Mouse (Mus musculus) effector memory CD4-positive, alpha-beta T cell, adult 7 months (primary cell): Measurements from ENCODE around the gene Snx3. TPM values are rescaled to one million over a fixed set of nuclear protein-coding genes. Genes with fewer than 3 reads are reported as not detected.

Experiments
- polyA plus RNA-seq: library from polyadenylated mRNA; unstranded; fragments of 100-300 nt; shearing (Covaris generic); gene quantifications from one replicate; pipeline ENCODE4 v1.2.1, GENCODE M21; 2017

Snx3 gene
- 312 TPM for polyA plus RNA-seq

GRCm38 (mm10) chr10:42501775-42502348 lies at the start of gene Snx3:
TSS of gene Snx3 (plus strand) at chr10:42502030.

GRCm38 (mm10) chr10:42478341-42478720 lies 23.5 kb upstream of the Snx3 start, which contains the start of gene Afg1l:
TSS of gene Afg1l (minus strand) at chr10:42478565.

GRCm38 (mm10) chr10:42583157-42583872 lies 81.5 kb downstream of the Snx3 start, which contains the start of the genes Nr2e1 and Ostm1:
TSS of gene Nr2e1 (minus strand) at chr10:42583632.
TSS of gene Ostm1 (plus strand) at chr10:42583822.

Other genes starting within 250 kb of the Snx3 start
- gene Foxo3, start 225.3 kb upstream of the Snx3 start, polyA plus RNA-seq, result 8.1 TPM
- gene Afg1l, start 23.5 kb upstream of the Snx3 start, polyA plus RNA-seq, result 6.2 TPM
- not detected for gene Nr2e1, start 81.6 kb downstream of the Snx3 start, polyA plus RNA-seq
- 46.6 TPM for gene Ostm1, start 81.8 kb downstream of the Snx3 start, polyA plus RNA-seq